Mouse (Mus musculus): ENCODE measurements around the gene Eif2ak3.

Eif2ak3 gene

GRCm38 (mm10) chr6:70822386-70822910 is 21.9 kb upstream of the Eif2ak3 start:
- ChIA-PET CTCF (interaction anchor here in 3 of 4 experiments (0.9 to 1.4 kb wide), 7 partner anchors 8 to 59 kb away, joined by 3 to 5 read pairs (median 4); partner anchors contain the start of gene Rpia (in 1 of the 3)), POLR2A (interaction anchor here in 3 of 4 experiments (1.1 to 4.7 kb wide), 7 partner anchors 8 to 22 kb away, joined by 3 to 76 read pairs (median 4); partner anchors contain the start of gene Eif2ak3 (in 1 of the 3))

GRCm38 (mm10) chr6:70823277-70823676 is 21.0 kb upstream of the Eif2ak3 start:
- CTCF ChIA-PET: interaction anchor here in 3 of 4 experiments (0.6 to 2.7 kb wide), 8 partner anchors 9 to 58 kb away, joined by 3 to 22 read pairs (median 9); no protein-coding TSS in a partner anchor
- POLR2A ChIA-PET: interaction anchor here in 3 of 4 experiments (0.6 to 5.5 kb wide), 24 partner anchors 9 to 618 kb away, joined by 3 to 105 read pairs (median 9); partner anchors contain the start of genes Eif2ak3 (in 3 of the 3), Rmnd5a (in 1 of the 3) and Rpia (in 1 of the 3)

DNA sequence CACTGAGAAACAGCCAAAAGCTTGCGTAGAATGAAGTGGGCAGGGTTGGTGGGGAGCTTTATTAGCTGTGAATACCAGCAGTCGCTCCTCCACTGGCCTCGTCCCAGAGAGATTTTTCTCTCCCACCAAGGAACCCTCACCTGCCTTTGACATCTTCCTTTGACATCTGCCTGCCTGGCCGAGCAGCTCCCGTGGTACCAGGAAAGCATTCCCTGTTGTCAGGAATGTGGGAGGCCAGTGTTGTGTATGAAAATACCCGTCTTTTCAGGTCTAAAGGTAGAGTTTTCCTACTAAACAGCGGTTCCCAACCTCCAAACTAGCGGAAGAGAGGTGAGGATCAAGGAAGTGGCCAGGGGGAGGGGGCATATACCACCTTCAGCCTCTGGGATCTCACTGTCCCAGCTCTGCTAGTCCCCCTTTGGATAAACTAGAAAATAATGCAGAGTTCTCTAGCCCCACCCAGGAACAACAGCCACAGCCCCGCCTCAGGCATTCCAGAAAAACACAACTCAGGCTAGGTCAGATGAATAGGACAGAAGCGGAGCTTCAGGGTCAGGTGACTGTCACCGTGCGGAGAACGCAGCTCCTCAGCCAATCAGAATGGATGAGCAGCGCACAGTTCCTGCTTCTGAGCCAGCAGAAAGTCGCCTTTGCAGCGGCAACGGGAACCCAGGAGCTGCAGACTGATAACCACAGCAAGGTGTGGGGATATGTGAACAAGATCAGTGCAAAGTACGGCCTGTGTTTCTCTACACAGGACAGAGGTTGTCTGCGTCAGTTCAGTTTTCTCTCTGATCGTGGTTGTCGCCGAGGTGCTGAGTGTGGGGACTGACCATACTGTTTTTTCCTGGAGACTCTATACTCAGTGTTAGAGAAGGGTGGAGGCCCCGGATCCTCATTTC is 20.0 kb upstream of the Eif2ak3 start:
- ChIA-PET CTCF (interaction anchor here (0.5 to 2.7 kb wide), 19 partner anchors 10 to 897 kb away, joined by 3 to 22 read pairs (median 5); partner anchors contain the start of gene Eif2ak3 (in 1 of the 4)), POLR2A (interaction anchor here (0.6 to 5.5 kb wide), 60 partner anchors 8 to 809 kb away, joined by 3 to 105 read pairs (median 6); partner anchors contain the start of genes Eif2ak3 (in 4 of the 4), Rpia (in 2 of the 4), Kdm3a (in 1 of the 4) and Krcc1 (in 1 of the 4))

DNA sequence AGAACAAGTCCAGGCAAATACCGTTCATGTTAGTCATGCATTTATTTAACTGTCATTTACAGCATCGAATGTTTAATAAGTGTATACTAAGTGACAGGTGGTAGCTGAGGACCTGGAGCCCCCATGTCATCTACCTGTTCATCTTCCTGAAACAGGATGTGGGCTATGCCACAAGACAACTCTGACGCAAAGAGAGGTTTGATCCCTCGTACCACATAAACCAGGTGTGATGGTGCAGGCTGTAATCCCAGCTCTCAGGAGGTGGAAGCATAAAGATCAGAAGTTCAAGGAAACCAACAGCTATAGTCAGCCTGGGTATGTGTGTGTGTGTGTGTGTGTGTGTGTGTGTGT is 19.4 kb upstream of the Eif2ak3 start:
- ChIA-PET CTCF (interaction anchor here (0.5 to 2.7 kb wide), 16 partner anchors 13 to 896 kb away, joined by 3 to 22 read pairs (median 4); partner anchors contain the start of gene Eif2ak3 (in 1 of the 4)), POLR2A (interaction anchor here in 3 of 4 experiments (1.0 to 5.5 kb wide), 51 partner anchors 8 to 808 kb away, joined by 3 to 105 read pairs (median 6); partner anchors contain the start of genes Eif2ak3 (in 3 of the 3), Rpia (in 2 of the 3), Kdm3a (in 1 of the 3) and Krcc1 (in 1 of the 3))

DNA sequence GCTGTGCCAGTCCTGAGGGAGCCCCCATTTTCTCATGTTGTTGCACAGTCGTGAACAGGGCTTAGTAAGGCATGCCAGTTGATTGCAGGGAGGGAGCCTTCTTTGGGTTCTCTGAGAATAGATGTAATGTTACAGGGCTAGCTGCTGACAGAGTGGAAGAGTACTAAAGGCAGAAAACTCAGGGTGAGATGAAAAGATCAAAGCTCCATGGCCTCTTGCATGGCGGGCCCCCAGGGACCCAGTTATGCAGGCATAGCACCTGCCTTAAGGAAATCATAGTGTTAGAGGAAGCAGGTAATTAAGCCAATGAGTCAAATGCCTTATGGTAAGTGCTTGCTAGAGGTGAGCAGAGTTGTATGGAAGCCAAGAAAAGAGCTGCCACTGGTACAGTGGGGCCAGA is 14.9 kb upstream of the Eif2ak3 start:
- ChIA-PET CTCF (interaction anchor here in 2 of 4 experiments (0.5 to 1.0 kb wide), 2 partner anchors 51 to 688 kb away, joined by 3 read pairs; no protein-coding TSS in a partner anchor), POLR2A (interaction anchor here in 2 of 4 experiments (0.7 to 2.0 kb wide), 5 partner anchors 15 to 410 kb away, joined by 3 to 9 read pairs (median 3); partner anchors contain the start of gene Eif2ak3 (in 2 of the 2))

DNA sequence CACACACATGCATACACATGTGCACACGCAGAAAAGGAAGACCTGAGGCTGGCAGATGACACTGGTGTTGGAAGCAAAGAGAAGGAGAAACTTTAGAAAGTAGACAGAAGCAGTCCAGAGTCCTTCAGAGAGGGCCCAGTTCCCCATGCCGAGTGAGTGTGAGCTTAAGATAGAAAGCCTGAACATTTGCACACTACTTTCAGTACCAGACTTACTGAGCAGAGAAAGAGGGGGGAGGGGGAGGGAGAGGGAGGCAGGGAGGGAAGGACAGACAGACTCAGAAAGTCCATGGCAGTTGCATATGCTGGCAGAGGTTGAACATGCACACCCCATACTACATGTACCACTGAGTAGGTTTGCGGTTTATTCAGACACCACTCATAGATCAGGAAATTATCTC is 13.8 kb upstream of the Eif2ak3 start:
- CTCF ChIA-PET: interaction anchor here in 1 of 4 experiments (0.6 kb wide), 1 partner anchor 765 kb away, joined by 4 read pairs; no protein-coding TSS in a partner anchor
- POLR2A ChIA-PET: interaction anchor here in 2 of 4 experiments (0.6 to 2.0 kb wide), 8 partner anchors 8 to 50 kb away, joined by 3 to 9 read pairs (median 4); partner anchors contain the start of gene Eif2ak3 (in 1 of the 2)

DNA sequence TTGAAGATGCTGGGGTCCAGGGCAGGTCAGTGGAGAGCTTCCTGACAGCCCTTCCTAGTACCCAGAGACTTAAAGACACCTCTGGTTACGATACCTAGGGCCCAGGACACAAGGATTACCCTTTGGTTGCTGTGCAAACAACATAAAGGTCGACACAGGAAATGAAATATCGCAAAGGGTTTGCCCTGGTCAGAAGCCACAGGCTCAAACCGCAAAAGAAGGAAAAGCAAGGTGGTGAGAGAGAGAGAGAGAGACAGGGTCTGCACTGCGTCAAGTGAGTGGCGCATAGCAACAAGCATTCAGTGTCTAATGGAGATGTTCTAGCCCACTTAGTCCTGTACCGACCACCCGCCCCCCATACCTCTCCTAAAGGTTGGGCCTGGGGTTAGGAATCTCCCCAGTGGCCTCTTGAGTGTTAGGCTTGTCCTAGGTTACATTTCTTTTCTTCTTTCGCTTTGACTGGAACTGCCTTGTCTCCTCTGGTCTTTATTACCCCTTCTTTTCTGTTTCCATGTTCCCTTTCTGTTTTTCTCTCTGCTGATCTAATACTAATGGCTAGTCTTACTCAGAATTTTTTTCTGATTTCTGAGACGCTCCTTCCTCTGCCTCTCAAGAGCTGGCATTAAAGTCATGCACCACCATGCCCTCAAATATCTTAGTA is 13.0 kb upstream of the Eif2ak3 start:
- ChIA-PET POLR2A (interaction anchor here in 2 of 4 experiments (0.8 to 2.0 kb wide), 5 partner anchors 9 to 50 kb away, joined by 3 to 9 read pairs (median 3); partner anchors contain the start of gene Eif2ak3 (in 1 of the 2)), CTCF (interaction anchor here in 1 of 4 experiments (0.6 kb wide), 1 partner anchor 764 kb away, joined by 4 read pairs; no protein-coding TSS in a partner anchor)

GRCm38 (mm10) chr6:70837297-70837696 is 7.0 kb upstream of the Eif2ak3 start:
- ChIA-PET POLR2A (interaction anchor here in 1 of 4 experiments (2.2 kb wide), 1 partner anchor 13 kb away, joined by 10 read pairs; no protein-coding TSS in a partner anchor), CTCF (no interaction called here)

GRCm38 (mm10) chr6:70838532-70838931 is 5.8 kb upstream of the Eif2ak3 start:
- POLR2A ChIA-PET: interaction anchor here in 3 of 4 experiments (0.7 to 2.3 kb wide), 6 partner anchors 8 to 1307 kb away, joined by 3 to 13 read pairs (median 8); no protein-coding TSS in a partner anchor

GRCm38 (mm10) chr6:70840281-70840680 is 4.0 kb upstream of the Eif2ak3 start:
- POLR2A ChIA-PET: interaction anchor here in 3 of 4 experiments (1.0 to 5.3 kb wide), 9 partner anchors 9 to 69 kb away, joined by 3 to 105 read pairs (median 4); no protein-coding TSS in a partner anchor
- CTCF ChIA-PET: interaction anchor here in 1 of 4 experiments (1.1 kb wide), 1 partner anchor 28 kb away, joined by 3 read pairs; no protein-coding TSS in a partner anchor

More at GRCm38 (mm10) chr6:70838532-70838931, 5.8 kb upstream of the Eif2ak3 start:
- CTCF ChIA-PET: interaction anchor here in 2 of 4 experiments (0.7 to 1.2 kb wide), 2 partner anchors 34 to 83 kb away, joined by 3 to 4 read pairs (median 3); no protein-coding TSS in a partner anchor

DNA sequence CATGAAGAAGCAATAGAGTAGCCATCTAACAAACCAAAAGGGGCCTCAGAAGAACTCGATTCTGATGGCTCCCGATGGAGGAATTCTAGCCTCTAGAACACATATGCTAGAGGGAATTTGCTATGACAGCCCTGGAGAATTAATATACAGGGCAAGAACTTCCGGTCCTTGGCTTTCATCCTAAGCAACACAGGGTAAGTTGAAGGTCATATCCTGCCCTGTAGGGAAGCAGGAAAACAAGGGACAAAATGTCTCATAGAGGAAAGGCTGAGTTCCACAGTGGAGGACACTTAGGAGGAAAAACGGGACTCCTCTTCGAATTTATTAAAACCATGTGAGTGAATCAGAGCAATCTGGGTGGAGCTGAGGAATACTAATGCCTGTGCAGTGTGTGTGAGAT is 1.3 kb upstream of the Eif2ak3 start:
- CTCF ChIA-PET: interaction anchor here in 1 of 4 experiments (1.2 to 2.0 kb wide), 2 partner anchors 38 to 45 kb away, joined by 4 to 8 read pairs; no protein-coding TSS in a partner anchor
- POLR2A ChIA-PET: interaction anchor here in 3 of 4 experiments (0.9 to 5.3 kb wide), 11 partner anchors 10 to 428 kb away, joined by 3 to 105 read pairs (median 8); partner anchors contain the start of genes Krcc1 (in 1 of the 3) and Thnsl2 (in 1 of the 3)

GRCm38 (mm10) chr6:70844896-70845646 is 756 bp downstream of the Eif2ak3 start:
- ChIA-PET CTCF (interaction anchor here in 2 of 4 experiments (1.7 to 2.0 kb wide), 2 partner anchors 36 to 47 kb away, joined by 5 to 8 read pairs; no protein-coding TSS in a partner anchor), POLR2A (interaction anchor here in 3 of 4 experiments (1.2 to 5.3 kb wide), 6 partner anchors 19 to 854 kb away, joined by 3 to 105 read pairs (median 8); partner anchors contain the start of genes Foxi3 (in 1 of the 3) and Rpia (in 1 of the 3))

GRCm38 (mm10) chr6:70847386-70847785 is 3.1 kb downstream of the Eif2ak3 start:
- CTCF ChIA-PET: no interaction called here
- POLR2A ChIA-PET: interaction anchor here in 2 of 4 experiments (0.6 to 1.9 kb wide), 2 partner anchors 23 to 37 kb away, joined by 4 read pairs; no protein-coding TSS in a partner anchor

DNA sequence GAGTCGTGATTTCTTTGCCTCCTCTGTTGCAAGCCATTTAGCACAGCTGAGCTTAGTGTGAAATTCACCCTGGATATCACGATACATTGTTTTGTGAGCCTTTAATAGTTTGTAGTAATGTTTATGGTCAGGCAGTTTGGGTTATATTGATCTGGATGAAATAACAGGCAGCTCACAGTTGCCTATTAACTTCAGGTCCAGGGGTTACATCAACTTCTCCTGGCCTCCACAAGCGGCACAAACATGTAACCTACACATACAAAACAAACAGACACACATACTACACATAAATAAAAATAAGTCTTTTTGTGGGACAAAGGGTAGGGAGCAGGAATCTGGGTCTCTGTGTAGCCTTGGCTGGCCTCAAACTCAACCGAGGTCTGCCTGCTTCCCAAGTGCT is 9.1 kb downstream of the Eif2ak3 start:
- ChIA-PET CTCF (interaction anchor here in 1 of 4 experiments (0.6 kb wide), 1 partner anchor 58 kb away, joined by 5 read pairs; no protein-coding TSS in a partner anchor), POLR2A (interaction anchor here in 2 of 4 experiments (0.6 to 3.3 kb wide), 4 partner anchors 9 to 29 kb away, joined by 3 to 9 read pairs (median 5); partner anchors contain the start of gene Eif2ak3 (in 1 of the 2))

DNA sequence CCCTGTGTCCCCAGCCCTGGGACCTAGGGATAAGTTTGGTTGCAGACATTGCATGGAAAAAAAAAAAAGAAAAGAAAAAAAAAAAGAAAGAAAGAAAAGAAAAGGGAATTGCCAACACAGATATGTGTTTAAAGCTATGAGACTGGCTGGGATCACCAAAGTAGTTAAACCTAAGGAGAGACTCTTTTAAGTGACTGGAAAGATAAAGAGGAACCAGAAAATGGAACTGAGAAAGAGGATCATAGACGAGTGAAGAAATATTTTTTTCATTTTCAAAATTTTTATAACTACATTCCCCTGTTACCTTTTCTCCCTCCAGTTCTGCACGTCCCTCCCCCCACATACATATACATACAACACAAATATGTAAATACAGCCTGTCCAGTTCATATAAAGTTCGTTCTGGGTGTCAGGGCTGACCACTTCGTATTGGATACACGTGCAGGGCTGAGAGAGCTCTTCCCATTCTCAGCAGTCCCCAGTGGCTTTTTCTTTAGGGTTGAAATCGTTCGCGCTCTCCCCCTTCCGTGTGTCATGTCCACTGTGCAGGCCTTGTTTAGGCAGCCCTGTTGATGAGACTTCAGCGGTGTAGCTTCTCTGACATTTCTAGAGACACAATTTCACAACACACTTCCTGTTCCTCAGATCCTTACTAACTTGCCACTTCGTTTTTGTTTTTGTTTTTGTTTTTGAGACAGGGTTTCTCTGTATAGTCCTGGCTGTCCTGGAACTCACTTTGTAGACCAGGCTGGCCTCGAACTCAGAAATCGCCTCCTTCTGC is 11.4 kb downstream of the Eif2ak3 start:
- POLR2A ChIA-PET: interaction anchor here in 1 of 4 experiments (0.7 to 3.3 kb wide), 2 partner anchors 24 to 32 kb away, joined by 4 to 9 read pairs; no protein-coding TSS in a partner anchor
- CTCF ChIA-PET: interaction anchor here in 3 of 4 experiments (1.0 to 1.5 kb wide), 2 partner anchors 25 to 43 kb away, joined by 3 to 6 read pairs (median 4); no protein-coding TSS in a partner anchor

Data from embryonic stem cell, embryonic (primary cell).